Mouse (Mus musculus): Measurements from ENCODE around the gene Npas2. TPM values are rescaled to one million over a fixed set of nuclear protein-coding genes. Genes with fewer than 3 reads are reported as not detected.

Gene Npas2
- polyA plus RNA-seq, 1 experiment from 2014 or later = 0.17 TPM

GRCm38 (mm10) chr1:39259668-39260067 is 66.1 kb downstream of the Npas2 start:
- Histone ChIP-seq H3K36me3 (ENCODE audit: control insufficient read depth, insufficient read depth, low read length) (no peaks in the 10 kb centered on the region), H3K9me3 (ENCODE audit: control insufficient read depth, low read length) (no peaks in the 10 kb centered on the region), H3K9ac (ENCODE audit: low read length) (no peak overlapping the region), H3K4me3 (ENCODE audit: low read depth, low read length) (no peak overlapping the region), H3K4me2 (ENCODE audit: low read depth) (no peak overlapping the region), H3K4me1 (ENCODE audit: control insufficient read depth, insufficient read depth, low read length) (no peaks in the 10 kb centered on the region), H3K27ac (ENCODE audit: low read depth, low read length) (no peak overlapping the region), H3K27me3 (ENCODE audit: control insufficient read depth, insufficient read depth, low read length) (no peaks in the 10 kb centered on the region)
- DNase-seq (ENCODE audit: low spot score) (no peak), ATAC-seq (ENCODE audit: insufficient read depth, low FRiP score, low TSS enrichment) (no peak)
- 68% methylated on average over 3 of the region's 3 CpGs for WGBS

DNA sequence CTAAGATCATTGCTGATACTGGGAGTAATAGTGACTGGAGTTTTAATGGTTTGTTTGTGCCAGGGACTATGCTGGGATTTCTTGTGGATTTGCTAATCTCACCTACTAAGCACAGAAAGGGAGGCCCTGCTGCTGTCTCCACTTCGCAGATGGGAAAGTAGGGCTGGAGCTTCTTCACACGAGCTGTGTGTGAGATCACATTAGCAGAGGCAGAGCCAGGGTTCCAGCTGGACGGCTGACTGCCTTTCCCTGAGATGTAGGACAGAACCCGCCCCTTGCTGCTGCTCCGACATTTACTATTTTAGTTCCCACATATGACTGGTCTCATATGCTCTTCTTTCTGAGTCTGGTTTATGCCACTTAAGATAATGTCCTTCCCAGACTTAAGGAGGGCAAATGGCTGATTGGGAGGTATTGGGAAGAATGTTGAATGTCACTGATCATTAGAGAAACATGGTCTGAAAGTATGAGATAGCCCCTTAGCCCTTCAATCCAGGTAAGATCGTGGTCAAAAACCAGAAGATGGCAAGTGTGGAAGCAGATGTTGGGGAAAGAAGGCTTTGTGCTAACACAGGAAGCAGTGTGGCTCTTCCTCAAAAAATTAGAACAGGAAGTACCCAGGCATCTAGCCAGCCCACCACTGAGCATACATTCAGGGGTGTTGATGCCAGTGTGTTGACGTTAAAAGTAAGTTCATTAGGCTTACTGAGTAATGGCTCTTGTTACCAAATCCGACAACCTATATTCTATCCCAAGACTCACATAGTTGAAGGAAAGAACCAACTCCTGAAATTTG is 66.8 kb downstream of the Npas2 start:
- H3K27ac ChIP-seq (ENCODE audit: low read depth, low read length) = no peak overlapping the region
- no peak overlapping the region for H3K4me3 ChIP-seq (ENCODE audit: low read depth, low read length)
- ATAC-seq (ENCODE audit: insufficient read depth, low FRiP score, low TSS enrichment) = no peak
- no peak overlapping the region for H3K4me2 ChIP-seq (ENCODE audit: low read depth)
- no peak for DNase-seq (ENCODE audit: low spot score)
- H3K4me1 ChIP-seq (ENCODE audit: control insufficient read depth, insufficient read depth, low read length) = no peaks in the 10 kb centered on the region
- no peaks in the 10 kb centered on the region for H3K27me3 ChIP-seq (ENCODE audit: control insufficient read depth, insufficient read depth, low read length)
- no peaks in the 10 kb centered on the region for H3K36me3 ChIP-seq (ENCODE audit: control insufficient read depth, insufficient read depth, low read length)
- no peaks in the 10 kb centered on the region for H3K9me3 ChIP-seq (ENCODE audit: control insufficient read depth, low read length)
- WGBS = 86% methylated on average over 8 of the region's 8 CpGs
- H3K9ac ChIP-seq (ENCODE audit: low read length) = no peak overlapping the region

DNA sequence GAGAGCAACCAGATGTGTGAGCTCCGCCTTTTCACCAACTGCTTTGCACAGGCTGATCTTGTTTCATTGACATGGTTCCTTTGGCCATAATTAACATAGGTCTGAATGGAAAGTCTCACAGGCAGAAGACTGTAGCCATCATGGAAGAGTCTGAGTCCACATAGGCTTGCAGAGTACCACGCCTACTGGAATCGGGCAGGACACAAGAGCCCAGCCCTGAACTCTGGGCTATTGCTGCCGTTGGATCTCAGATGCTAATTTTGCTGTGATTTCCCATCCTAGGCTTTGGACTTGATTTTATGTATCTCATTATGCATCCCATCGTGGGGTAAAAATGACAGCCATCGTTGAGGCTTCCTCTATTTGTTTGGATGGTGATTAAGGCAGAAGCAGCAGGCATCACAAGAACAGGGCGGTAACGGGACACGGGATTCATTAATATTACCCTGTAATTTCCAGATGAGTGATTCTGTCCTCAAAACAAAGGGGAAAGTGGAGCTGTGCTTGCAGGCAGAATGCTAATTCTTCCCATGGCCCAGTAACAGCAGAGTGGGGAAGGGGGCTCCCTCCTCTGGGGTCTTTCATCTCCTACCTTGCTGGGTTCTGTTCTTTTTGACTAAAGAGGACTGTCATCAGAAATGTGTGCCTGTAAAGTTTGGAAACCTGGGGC is 73.4 kb downstream of the Npas2 start:
- 77% methylated on average over 9 of the region's 9 CpGs for WGBS
- no peak; the same call in 1 of the 2 replicates for ATAC-seq (ENCODE audit: insufficient read depth, low FRiP score, low TSS enrichment)
- no peak for DNase-seq (ENCODE audit: low spot score)

DNA sequence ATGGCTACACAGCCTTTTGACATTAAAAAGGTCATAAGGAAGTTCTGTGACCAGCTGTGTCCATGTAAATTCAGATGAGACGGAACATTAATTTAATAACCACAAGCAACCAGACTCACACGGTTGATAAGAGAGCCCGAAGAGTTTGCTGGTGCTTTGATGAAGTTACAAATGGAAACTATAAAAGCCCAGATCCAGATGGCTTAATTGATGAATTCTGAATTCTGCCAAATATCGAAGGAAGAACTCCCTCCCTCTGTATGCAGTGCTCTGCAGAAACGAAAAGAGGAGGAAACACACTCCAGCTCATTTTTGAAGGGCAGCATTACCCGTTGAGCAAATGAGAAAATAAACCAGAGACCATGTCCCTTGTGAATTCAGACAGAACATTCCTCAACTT is 79.4 kb downstream of the Npas2 start:
- no peaks in the 10 kb centered on the region for H3K36me3 ChIP-seq (ENCODE audit: control insufficient read depth, insufficient read depth, low read length)
- H3K4me2 ChIP-seq (ENCODE audit: low read depth) = no peak overlapping the region
- no peaks in the 10 kb centered on the region for H3K27me3 ChIP-seq (ENCODE audit: control insufficient read depth, insufficient read depth, low read length)
- H3K4me1 ChIP-seq (ENCODE audit: control insufficient read depth, insufficient read depth, low read length) = no peaks in the 10 kb centered on the region
- ATAC-seq (ENCODE audit: insufficient read depth, low FRiP score, low TSS enrichment) (no peak), DNase-seq (ENCODE audit: low spot score) (no peak)
- H3K27ac ChIP-seq (ENCODE audit: low read depth, low read length) = no peak overlapping the region
- no peaks in the 10 kb centered on the region for H3K9me3 ChIP-seq (ENCODE audit: control insufficient read depth, low read length)
- WGBS = 77% methylated on average over 6 of the region's 6 CpGs
- H3K9ac ChIP-seq (ENCODE audit: low read length) = no peak overlapping the region
- no peak overlapping the region for H3K4me3 ChIP-seq (ENCODE audit: low read depth, low read length)

More for the DNA sequence above, 73.4 kb downstream of the Npas2 start:
- H3K36me3 ChIP-seq (ENCODE audit: control insufficient read depth, insufficient read depth, low read length) = no peaks in the 10 kb centered on the region
- H3K4me1 ChIP-seq (ENCODE audit: control insufficient read depth, insufficient read depth, low read length) = no peaks in the 10 kb centered on the region
- H3K4me2 ChIP-seq (ENCODE audit: low read depth) = no peak overlapping the region
- H3K27me3 ChIP-seq (ENCODE audit: control insufficient read depth, insufficient read depth, low read length) = no peaks in the 10 kb centered on the region
- no peak overlapping the region for H3K27ac ChIP-seq (ENCODE audit: low read depth, low read length)
- H3K9me3 ChIP-seq (ENCODE audit: control insufficient read depth, low read length) = no peaks in the 10 kb centered on the region
- no peak overlapping the region for H3K9ac ChIP-seq (ENCODE audit: low read length)
- H3K4me3 ChIP-seq (ENCODE audit: low read depth, low read length) = no peak overlapping the region

GRCm38 (mm10) chr1:39280391-39280790 is 86.9 kb downstream of the Npas2 start:
- no peak for DNase-seq (ENCODE audit: low spot score)
- H3K9me3 ChIP-seq (ENCODE audit: control insufficient read depth, low read length) = no peaks in the 10 kb centered on the region
- WGBS = 90% methylated on average over 7 of the region's 7 CpGs
- H3K9ac ChIP-seq (ENCODE audit: low read length) = no peak overlapping the region
- H3K36me3 ChIP-seq (ENCODE audit: control insufficient read depth, insufficient read depth, low read length) = no peaks in the 10 kb centered on the region
- H3K4me2 ChIP-seq (ENCODE audit: low read depth) = no peak overlapping the region
- H3K4me3 ChIP-seq (ENCODE audit: low read depth, low read length) = no peak overlapping the region
- H3K27ac ChIP-seq (ENCODE audit: low read depth, low read length) = no peak overlapping the region
- ATAC-seq (ENCODE audit: insufficient read depth, low FRiP score, low TSS enrichment) = no peak
- H3K4me1 ChIP-seq (ENCODE audit: control insufficient read depth, insufficient read depth, low read length) = no peaks in the 10 kb centered on the region
- H3K27me3 ChIP-seq (ENCODE audit: control insufficient read depth, insufficient read depth, low read length) = no peaks in the 10 kb centered on the region

GRCm38 (mm10) chr1:39280989-39281875 is 87.7 kb downstream of the Npas2 start:
- ATAC-seq (ENCODE audit: insufficient read depth, low FRiP score, low TSS enrichment) (no peak), DNase-seq (ENCODE audit: low spot score) (no peak)
- H3K4me2 ChIP-seq (ENCODE audit: low read depth) = no peak overlapping the region
- no peak overlapping the region for H3K27ac ChIP-seq (ENCODE audit: low read depth, low read length)
- H3K9me3 ChIP-seq (ENCODE audit: control insufficient read depth, low read length) = no peaks in the 10 kb centered on the region
- no peaks in the 10 kb centered on the region for H3K4me1 ChIP-seq (ENCODE audit: control insufficient read depth, insufficient read depth, low read length)
- H3K27me3 ChIP-seq (ENCODE audit: control insufficient read depth, insufficient read depth, low read length) = no peaks in the 10 kb centered on the region
- WGBS = 84% methylated on average over 15 of the region's 15 CpGs
- H3K4me3 ChIP-seq (ENCODE audit: low read depth, low read length) = no peak overlapping the region
- no peak overlapping the region for H3K9ac ChIP-seq (ENCODE audit: low read length)
- H3K36me3 ChIP-seq (ENCODE audit: control insufficient read depth, insufficient read depth, low read length) = no peaks in the 10 kb centered on the region

DNA sequence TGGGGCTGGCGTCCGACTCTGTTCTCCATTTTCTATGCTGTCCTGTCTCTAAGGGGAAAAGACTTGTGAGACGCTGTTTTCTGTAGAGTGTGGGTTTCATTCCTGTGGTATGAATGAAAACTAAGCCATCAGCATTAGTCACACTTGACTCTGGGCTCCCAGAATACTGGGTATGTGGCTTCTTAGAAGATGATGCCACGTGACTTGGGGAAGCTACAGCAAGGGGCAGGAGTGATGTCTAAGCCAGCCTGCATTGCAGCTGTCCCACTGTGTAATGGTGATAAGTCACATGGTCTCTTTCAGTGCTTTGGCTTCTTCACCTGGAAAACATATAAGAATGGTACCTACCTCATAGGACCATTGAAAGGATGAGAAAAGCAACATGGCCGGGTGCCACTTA is 88.4 kb downstream of the Npas2 start:
- Histone ChIP-seq H3K9me3 (ENCODE audit: control insufficient read depth, low read length) (no peaks in the 10 kb centered on the region), H3K4me3 (ENCODE audit: low read depth, low read length) (no peak overlapping the region), H3K27ac (ENCODE audit: low read depth, low read length) (no peak overlapping the region), H3K27me3 (ENCODE audit: control insufficient read depth, insufficient read depth, low read length) (no peaks in the 10 kb centered on the region), H3K4me2 (ENCODE audit: low read depth) (no peak overlapping the region), H3K4me1 (ENCODE audit: control insufficient read depth, insufficient read depth, low read length) (no peaks in the 10 kb centered on the region), H3K36me3 (ENCODE audit: control insufficient read depth, insufficient read depth, low read length) (no peaks in the 10 kb centered on the region), H3K9ac (ENCODE audit: low read length) (no peak overlapping the region)
- ATAC-seq (ENCODE audit: insufficient read depth, low FRiP score, low TSS enrichment) (no peak), DNase-seq (ENCODE audit: low spot score) (no peak)
- WGBS = 85% methylated on average over 5 of the region's 5 CpGs

DNA sequence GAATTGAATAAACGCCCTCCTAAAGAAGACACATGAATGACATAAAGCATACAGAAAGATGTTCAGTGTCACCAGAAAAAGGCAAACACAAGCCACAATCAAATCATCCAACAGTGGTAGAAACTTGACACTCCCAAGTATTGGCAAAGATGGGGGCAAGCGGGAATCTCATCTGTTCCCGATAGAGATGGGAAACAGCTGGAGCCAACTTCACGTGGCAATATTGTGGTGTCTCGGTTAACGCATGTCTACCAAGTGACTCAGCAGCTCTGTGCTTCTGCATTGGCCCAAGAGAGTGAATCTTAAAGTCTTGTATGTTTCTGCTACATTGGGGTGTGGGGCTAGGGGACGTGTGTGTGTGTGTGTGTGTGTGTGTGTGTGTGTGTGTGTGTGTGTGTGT is 89.8 kb downstream of the Npas2 start:
- Histone ChIP-seq H3K4me3 (ENCODE audit: low read depth, low read length) (no peak overlapping the region), H3K27ac (ENCODE audit: low read depth, low read length) (no peak overlapping the region), H3K27me3 (ENCODE audit: control insufficient read depth, insufficient read depth, low read length) (no peaks in the 10 kb centered on the region), H3K4me1 (ENCODE audit: control insufficient read depth, insufficient read depth, low read length) (no peaks in the 10 kb centered on the region), H3K9me3 (ENCODE audit: control insufficient read depth, low read length) (no peaks in the 10 kb centered on the region), H3K36me3 (ENCODE audit: control insufficient read depth, insufficient read depth, low read length) (no peaks in the 10 kb centered on the region), H3K4me2 (ENCODE audit: low read depth) (no peak overlapping the region), H3K9ac (ENCODE audit: low read length) (no peak overlapping the region)
- no peak for ATAC-seq (ENCODE audit: insufficient read depth, low FRiP score, low TSS enrichment)
- WGBS = 88% methylated on average over 7 of the region's 7 CpGs
- no peak for DNase-seq (ENCODE audit: low spot score)

All from neural tube, embryonic 11.5 days (tissue).